Mouse (Mus musculus) right cerebral cortex, adult 2 months (tissue): Measurements from ENCODE around the gene Birc6.
"Not testable (repeated sequence)": the region's sequence is repeated elsewhere in the genome, so short reads cannot be mapped to it uniquely, and the experiment has no call there.

Experiments
- DNase-seq, 2 experiments: peaks; one replicate each; pipeline ENCODE4 v3.0.0; 2021 to 2022; ENCODE audit warnings: low spot score in 2 of 2

The Birc6 gene

GRCm38 (mm10) chr17:74559891-74560290 lies 31.8 kb downstream of the Birc6 start:
- DNase-seq = no peak

GRCm38 (mm10) chr17:74564151-74564550 lies 36.1 kb downstream of the Birc6 start:
- DNase-seq = no peak

- DNase-seq = no peak
These were observed 41.1 kb downstream of the Birc6 start for GRCm38 (mm10) chr17:74569219-74569618.

GRCm38 (mm10) chr17:74570585-74570984 lies 42.5 kb downstream of the Birc6 start:
- DNase-seq = no peak

- no peak for DNase-seq
These were observed 49.1 kb downstream of the Birc6 start for GRCm38 (mm10) chr17:74577173-74577572.

- DNase-seq = no peak
These were observed 51.5 kb downstream of the Birc6 start for GRCm38 (mm10) chr17:74579586-74579985.

GRCm38 (mm10) chr17:74580738-74581137 lies 52.6 kb downstream of the Birc6 start:
- no peak for DNase-seq

- no peak for DNase-seq
These were observed 58.7 kb downstream of the Birc6 start for GRCm38 (mm10) chr17:74586768-74587167.

GRCm38 (mm10) chr17:74598908-74599307 lies 70.8 kb downstream of the Birc6 start:
- DNase-seq = no peak

GRCm38 (mm10) chr17:74599396-74599795 lies 71.3 kb downstream of the Birc6 start:
- no peak for DNase-seq

GRCm38 (mm10) chr17:74601201-74601600 lies 73.1 kb downstream of the Birc6 start:
- DNase-seq = no peak

GRCm38 (mm10) chr17:74630798-74631197 lies 102.7 kb downstream of the Birc6 start:
- DNase-seq = no peak

- DNase-seq = no peak
These were observed 114.3 kb downstream of the Birc6 start for GRCm38 (mm10) chr17:74642445-74642844.

- no peak for DNase-seq
These were observed 130.3 kb downstream of the Birc6 start for GRCm38 (mm10) chr17:74658362-74658761.

- no peak for DNase-seq
These were observed 139.9 kb downstream of the Birc6 start for GRCm38 (mm10) chr17:74668010-74668409.

- DNase-seq = no peak
These were observed 141.9 kb downstream of the Birc6 start for GRCm38 (mm10) chr17:74670031-74670430.

- DNase-seq = no peak
These were observed 144.4 kb downstream of the Birc6 start for GRCm38 (mm10) chr17:74672446-74672845.

- peak; percentile 38 to 60 for DNase-seq
These were observed 145.2 kb downstream of the Birc6 start for GRCm38 (mm10) chr17:74673251-74673650.

GRCm38 (mm10) chr17:74678061-74678460 lies 150.0 kb downstream of the Birc6 start:
- DNase-seq = no peak

- no peak for DNase-seq
These were observed 156.8 kb downstream of the Birc6 start for GRCm38 (mm10) chr17:74684927-74685326.

- DNase-seq = no peak
These were observed 160.5 kb downstream of the Birc6 start for GRCm38 (mm10) chr17:74688555-74688954.

GRCm38 (mm10) chr17:74689406-74689805 lies 161.3 kb downstream of the Birc6 start:
- no peak for DNase-seq

GRCm38 (mm10) chr17:74701661-74702060 lies 173.6 kb downstream of the Birc6 start:
- DNase-seq = not testable (repeated sequence)

GRCm38 (mm10) chr17:74705480-74705879 lies 177.4 kb downstream of the Birc6 start:
- no peak for DNase-seq

- no peak for DNase-seq
These were observed 178.5 kb downstream of the Birc6 start for GRCm38 (mm10) chr17:74706593-74706992.
